Mouse (Mus musculus): ENCODE results near the gene Acad11. TPM values are rescaled to one million over a fixed set of nuclear protein-coding genes. Genes with fewer than 3 reads are reported as not detected.
A peak's percentile ranks its signal among the peaks of the same experiment; 100 is the strongest.

Acad11 gene
- total and polyA plus RNA-seq, 2 experiments from 2014 or later, result 6.5 to 14.2 TPM

DNA sequence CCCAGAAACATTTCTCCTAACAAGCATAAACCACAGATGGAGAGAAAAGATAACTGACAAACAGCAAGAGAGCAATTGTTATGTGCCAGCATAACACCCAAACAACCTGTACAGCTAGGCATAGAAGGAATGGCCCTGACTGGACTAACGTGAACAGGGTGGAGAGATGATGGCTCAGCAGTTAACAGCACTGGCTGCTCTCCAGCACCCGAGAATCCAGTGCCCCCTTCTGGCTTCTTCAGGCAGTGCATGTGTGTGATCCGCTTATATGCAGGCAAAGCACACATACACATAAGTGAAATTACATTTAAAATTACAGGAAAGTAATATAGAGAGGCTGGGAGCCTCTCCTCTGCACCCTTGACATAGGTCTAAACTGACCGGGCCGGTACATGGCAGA is 16.2 kb downstream of the Acad11 start:
- Histone ChIP-seq H3K9me3 (ENCODE audit: low read length) (no peaks in the 10 kb centered on the region), H3K36me3 (ENCODE audit: insufficient read depth, low read length) (peaks cover 3% of the 10 kb centered on the region), H3K27me3 (ENCODE audit: insufficient read depth, low read length) (no peaks in the 10 kb centered on the region), H3K4me2 (ENCODE audit: low read depth, low read length) (no peak overlapping the region), H3K9ac (replicated peaks; ENCODE audit: low read length) (no peak overlapping the region), H3K4me3 (ENCODE audit: low read length) (no peak overlapping the region), H3K4me1 (ENCODE audit: insufficient read depth, low read length) (no peaks in the 10 kb centered on the region), H3K27ac (no peak overlapping the region)
- TF ChIP-seq CTCF (IDR thresholded peaks at IDR 0.05; ENCODE audit: low read depth), result peak; percentile 61
- ATAC-seq (no peak), DNase-seq (ENCODE audit: low spot score) (peak; percentile 53)
- 52% methylated on average over 5 of the region's 5 CpGs for WGBS

DNA sequence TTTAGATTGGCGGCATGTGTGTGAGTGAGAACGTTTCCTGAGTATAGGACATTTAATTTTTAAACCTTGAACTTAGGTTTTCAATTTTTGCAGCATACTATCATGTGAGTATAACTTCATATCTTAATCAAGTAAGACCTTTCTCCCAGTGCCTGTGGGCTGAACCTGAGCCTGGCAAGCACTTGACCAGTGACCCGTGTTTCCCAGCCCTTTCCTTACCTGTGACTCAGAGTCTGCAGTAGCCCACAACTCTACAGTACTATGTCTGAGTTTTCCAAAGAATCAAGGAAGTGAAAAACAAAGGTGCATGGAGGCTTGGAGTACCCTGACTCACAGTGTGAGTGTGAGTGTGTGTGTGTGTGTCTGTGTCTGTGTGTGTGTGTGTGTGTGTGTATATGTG is 16.9 kb downstream of the Acad11 start:
- ATAC-seq, result no peak
- 78% methylated on average over 3 of the region's 3 CpGs for WGBS

DNA sequence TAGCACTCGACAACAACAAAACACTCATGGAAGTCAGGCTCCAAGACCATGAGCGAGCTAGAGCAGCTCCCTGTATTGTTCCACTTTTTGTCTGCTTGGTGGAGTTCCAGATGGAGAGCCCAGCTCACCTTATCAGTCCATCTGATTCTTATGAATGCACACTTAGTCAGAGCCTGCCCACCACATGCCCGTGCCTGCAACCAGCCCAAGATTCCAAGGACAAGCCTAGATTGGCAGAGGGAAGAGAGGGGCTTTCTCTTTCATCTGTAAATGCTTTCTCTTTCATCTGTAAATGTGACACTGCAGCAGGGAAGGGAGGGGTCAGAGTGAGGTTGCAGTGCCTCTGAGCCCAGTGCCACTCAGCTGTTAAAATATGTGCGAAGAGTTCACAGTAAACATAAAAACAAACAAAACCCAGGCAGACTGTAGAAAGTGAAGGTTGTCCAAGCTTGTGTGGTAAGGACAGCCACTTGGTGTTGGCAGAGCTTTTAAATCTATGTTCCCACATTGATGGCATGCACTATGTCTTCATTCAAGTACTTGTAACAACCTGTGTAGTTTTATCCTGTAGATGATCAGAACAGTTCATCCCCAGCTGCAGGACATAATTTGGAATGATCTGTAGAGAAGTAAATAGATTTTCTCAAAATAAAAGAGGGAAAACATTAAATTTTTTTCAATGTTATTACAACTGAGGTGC is 22.7 kb downstream of the Acad11 start:
- DNase-seq (ENCODE audit: low spot score), result no peak
- no peak overlapping the region for H3K9ac ChIP-seq (replicated peaks; ENCODE audit: low read length)
- no peak overlapping the region for H3K27ac ChIP-seq
- H3K9me3 ChIP-seq (ENCODE audit: low read length), result no peaks in the 10 kb centered on the region
- no peak for ATAC-seq
- H3K4me1 ChIP-seq (ENCODE audit: insufficient read depth, low read length), result no peaks in the 10 kb centered on the region
- no peak for TF ChIP-seq CTCF (IDR thresholded peaks at IDR 0.05; ENCODE audit: low read depth)
- no peaks in the 10 kb centered on the region for H3K27me3 ChIP-seq (ENCODE audit: insufficient read depth, low read length)
- no peak overlapping the region for H3K4me3 ChIP-seq (ENCODE audit: low read length)
- 58% methylated on average over 4 of the region's 4 CpGs for WGBS
- H3K4me2 ChIP-seq (ENCODE audit: low read depth, low read length), result no peak overlapping the region
- H3K36me3 ChIP-seq (ENCODE audit: insufficient read depth, low read length), result peaks cover 7% of the 10 kb centered on the region

More for the DNA sequence above, 16.9 kb downstream of the Acad11 start:
- TF ChIP-seq CTCF (IDR thresholded peaks at IDR 0.05; ENCODE audit: low read depth), result no peak
- H3K27me3 ChIP-seq (ENCODE audit: insufficient read depth, low read length), result no peaks in the 10 kb centered on the region
- no peaks in the 10 kb centered on the region for H3K4me1 ChIP-seq (ENCODE audit: insufficient read depth, low read length)
- no peak for DNase-seq (ENCODE audit: low spot score)
- no peak overlapping the region for H3K9ac ChIP-seq (replicated peaks; ENCODE audit: low read length)
- H3K27ac ChIP-seq, result no peak overlapping the region
- no peak overlapping the region for H3K4me3 ChIP-seq (ENCODE audit: low read length)
- peaks cover 7% of the 10 kb centered on the region for H3K36me3 ChIP-seq (ENCODE audit: insufficient read depth, low read length)
- no peak overlapping the region for H3K4me2 ChIP-seq (ENCODE audit: low read depth, low read length)
- H3K9me3 ChIP-seq (ENCODE audit: low read length), result no peaks in the 10 kb centered on the region

DNA sequence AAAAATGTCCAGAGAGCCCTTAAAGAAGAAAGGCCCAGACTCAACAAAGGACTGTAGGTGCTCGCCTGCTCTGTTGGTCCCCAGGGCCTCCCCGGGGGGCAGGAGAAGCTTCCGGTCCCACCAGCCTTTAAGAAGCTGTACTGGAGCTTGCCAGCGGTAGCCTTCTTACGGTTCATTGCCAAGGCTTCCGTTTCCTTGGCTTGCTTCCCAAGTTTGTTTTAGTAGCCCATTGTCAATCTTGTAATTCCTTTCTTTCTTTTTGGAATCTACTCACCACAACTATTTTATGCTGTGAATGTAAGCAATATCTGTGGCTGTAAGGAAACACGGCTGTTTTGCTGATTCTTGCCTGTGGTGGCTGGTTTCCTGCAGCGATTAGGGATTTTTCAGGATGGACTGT is 25.4 kb downstream of the Acad11 start:
- Histone ChIP-seq H3K4me3 (ENCODE audit: low read length) (no peak overlapping the region), H3K27ac (peak overlapping the region; percentile 23), H3K9ac (replicated peaks; ENCODE audit: low read length) (no peak overlapping the region), H3K4me2 (ENCODE audit: low read depth, low read length) (no peak overlapping the region), H3K36me3 (ENCODE audit: insufficient read depth, low read length) (peaks cover 7% of the 10 kb centered on the region), H3K4me1 (ENCODE audit: insufficient read depth, low read length) (no peaks in the 10 kb centered on the region), H3K9me3 (ENCODE audit: low read length) (no peaks in the 10 kb centered on the region), H3K27me3 (ENCODE audit: insufficient read depth, low read length) (no peaks in the 10 kb centered on the region)
- DNase-seq (ENCODE audit: low spot score) (peak; percentile 35), ATAC-seq (no peak)
- WGBS, result 34% methylated on average over 8 of the region's 8 CpGs
- TF ChIP-seq CTCF (IDR thresholded peaks at IDR 0.05; ENCODE audit: low read depth), result no peak

DNA sequence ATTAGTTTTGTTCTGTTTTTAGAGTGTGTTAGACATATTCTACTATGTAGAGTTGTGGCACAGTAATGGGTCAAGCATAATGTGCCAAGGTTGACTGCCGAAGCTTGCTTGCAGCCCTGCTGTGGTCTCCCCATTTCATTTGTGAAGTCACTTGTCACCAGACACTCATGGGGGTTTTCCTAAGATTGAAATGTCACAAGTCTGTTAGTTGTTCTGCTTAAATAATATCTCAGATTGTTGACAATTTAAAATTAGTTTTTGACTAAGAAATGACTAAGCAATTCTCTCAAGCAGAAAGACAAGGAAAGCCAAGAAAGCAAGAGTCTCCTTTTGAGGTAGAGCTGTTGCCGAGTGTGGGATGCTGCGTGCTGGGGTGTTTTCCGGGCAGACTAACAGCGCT is 29.8 kb downstream of the Acad11 start:
- TF ChIP-seq CTCF (IDR thresholded peaks at IDR 0.05; ENCODE audit: low read depth), result no peak
- H3K9me3 ChIP-seq (ENCODE audit: low read length), result no peaks in the 10 kb centered on the region
- ATAC-seq (no peak), DNase-seq (ENCODE audit: low spot score) (no peak)
- no peaks in the 10 kb centered on the region; the same call in 1 of the 2 replicates for H3K36me3 ChIP-seq (ENCODE audit: insufficient read depth, low read length)
- no peak overlapping the region for H3K27ac ChIP-seq
- H3K4me1 ChIP-seq (ENCODE audit: insufficient read depth, low read length), result no peaks in the 10 kb centered on the region
- 90% methylated on average over 5 of the region's 5 CpGs for WGBS
- no peaks in the 10 kb centered on the region for H3K27me3 ChIP-seq (ENCODE audit: insufficient read depth, low read length)
- H3K4me2 ChIP-seq (ENCODE audit: low read depth, low read length), result no peak overlapping the region
- H3K4me3 ChIP-seq (ENCODE audit: low read length), result no peak overlapping the region
- H3K9ac ChIP-seq (replicated peaks; ENCODE audit: low read length), result no peak overlapping the region

DNA sequence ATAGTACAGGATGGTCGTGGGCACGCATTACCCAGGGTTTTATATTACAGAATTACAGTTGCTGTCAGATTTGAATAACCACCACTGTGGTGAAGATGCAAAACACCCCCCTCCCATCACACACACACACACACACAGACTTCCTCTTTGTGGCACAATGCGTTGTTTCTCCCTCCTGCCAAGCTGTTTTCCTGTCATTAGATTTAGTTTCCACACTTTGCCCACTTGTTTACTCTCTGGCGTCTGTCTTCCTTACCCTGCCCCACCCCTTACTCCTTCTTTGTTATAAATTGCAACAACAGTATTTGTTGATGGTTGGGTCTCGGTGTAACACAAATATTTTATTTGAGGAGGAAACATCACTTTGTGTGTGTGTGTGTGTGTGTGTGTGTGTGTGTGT is 35.1 kb downstream of the Acad11 start:
- no peak overlapping the region for H3K9ac ChIP-seq (replicated peaks; ENCODE audit: low read length)
- H3K4me2 ChIP-seq (ENCODE audit: low read depth, low read length), result no peak overlapping the region
- no peak for ATAC-seq
- no peak for DNase-seq (ENCODE audit: low spot score)
- H3K4me1 ChIP-seq (ENCODE audit: insufficient read depth, low read length), result no peaks in the 10 kb centered on the region
- no peaks in the 10 kb centered on the region for H3K9me3 ChIP-seq (ENCODE audit: low read length)
- no peak overlapping the region for H3K4me3 ChIP-seq (ENCODE audit: low read length)
- no peaks in the 10 kb centered on the region for H3K27me3 ChIP-seq (ENCODE audit: insufficient read depth, low read length)
- no peak for TF ChIP-seq CTCF (IDR thresholded peaks at IDR 0.05; ENCODE audit: low read depth)
- WGBS, result 75% methylated on average over 5 of the region's 5 CpGs
- H3K36me3 ChIP-seq (ENCODE audit: insufficient read depth, low read length), result no peaks in the 10 kb centered on the region; the same call in 1 of the 2 replicates
- no peak overlapping the region for H3K27ac ChIP-seq

DNA sequence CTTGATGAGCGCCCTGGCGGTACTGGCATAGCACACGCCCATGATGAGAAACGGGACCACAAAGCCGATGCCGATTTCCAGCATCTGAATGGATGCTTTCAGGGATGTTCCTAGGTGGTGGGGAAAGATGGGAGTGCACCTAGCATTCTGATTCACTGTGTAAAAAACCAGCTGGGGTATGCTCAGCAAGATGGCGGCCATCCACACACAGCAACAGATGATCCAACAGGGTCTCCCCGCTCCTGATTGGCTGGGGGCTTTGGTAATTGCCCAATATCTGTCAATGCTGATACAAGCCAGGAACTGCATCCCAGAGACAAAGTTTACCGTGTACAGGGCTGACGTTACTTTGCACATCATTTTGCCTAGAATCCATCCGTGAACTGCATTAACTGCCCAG is 35.9 kb downstream of the Acad11 start:
- no peaks in the 10 kb centered on the region; the same call in 1 of the 2 replicates for H3K36me3 ChIP-seq (ENCODE audit: insufficient read depth, low read length)
- no peaks in the 10 kb centered on the region for H3K4me1 ChIP-seq (ENCODE audit: insufficient read depth, low read length)
- no peak overlapping the region for H3K9ac ChIP-seq (replicated peaks; ENCODE audit: low read length)
- H3K9me3 ChIP-seq (ENCODE audit: low read length), result no peaks in the 10 kb centered on the region
- no peaks in the 10 kb centered on the region for H3K27me3 ChIP-seq (ENCODE audit: insufficient read depth, low read length)
- no peak overlapping the region for H3K27ac ChIP-seq
- no peak overlapping the region for H3K4me2 ChIP-seq (ENCODE audit: low read depth, low read length)
- ATAC-seq (no peak), DNase-seq (ENCODE audit: low spot score) (no peak)
- WGBS, result 95% methylated on average over 11 of the region's 11 CpGs
- TF ChIP-seq CTCF (IDR thresholded peaks at IDR 0.05; ENCODE audit: low read depth), result no peak
- H3K4me3 ChIP-seq (ENCODE audit: low read length), result no peak overlapping the region

All from hindbrain, postnatal 0 days (tissue).